Mouse (Mus musculus): ENCODE measurements around the gene Fcgrt. TPM values are rescaled to one million over a fixed set of nuclear protein-coding genes. Genes with fewer than 3 reads are reported as not detected.

Fcgrt gene
- polyA plus RNA-seq, 1 experiment from 2014 or later, result 16.1 TPM

MicroRNAs encoded within 50 kb of the gene (microRNA counts, 519-probe panel; counts per million panel counts)
- not detected for microRNA mmu-miR-150

Small RNA genes within 50 kb of the gene (microRNA-seq; reads per million reads assigned to microRNA genes)
- gene Mir150, result 33.6 reads per million, percentile 42 among the genes with 10 or more reads in this experiment
- gene Mir5121, result 36.8 reads per million, percentile 43 among the genes with 10 or more reads in this experiment

Other genes starting within 250 kb of the Fcgrt start
- 26.1 and 28.6 TPM in 2 replicates for gene Pnkp, start 246.7 kb downstream of the Fcgrt start, polyA plus RNA-seq (2014; fragmentation: Nextera tagmentation; extraction: Ambion mirVana)
- gene Ptov1, start 234.1 kb downstream of the Fcgrt start, polyA plus RNA-seq (2014; fragmentation: Nextera tagmentation; extraction: Ambion mirVana), result 316 and 350 TPM in 2 replicates
- gene Med25, start 211.1 kb downstream of the Fcgrt start, polyA plus RNA-seq (2014; fragmentation: Nextera tagmentation; extraction: Ambion mirVana), result 69.5 and 75.4 TPM in 2 replicates
- 18.8 and 23.1 TPM in 2 replicates for gene Fuz, start 207.8 kb downstream of the Fcgrt start, polyA plus RNA-seq (2014; fragmentation: Nextera tagmentation; extraction: Ambion mirVana)
- gene Ap2a1, start 174.4 kb downstream of the Fcgrt start, polyA plus RNA-seq (2014; fragmentation: Nextera tagmentation; extraction: Ambion mirVana), result 68.0 and 74.8 TPM in 2 replicates
- gene Tsks, start 160.6 kb downstream of the Fcgrt start, polyA plus RNA-seq (2014; fragmentation: Nextera tagmentation; extraction: Ambion mirVana), result 0.07 TPM in 1 of 2 replicates, not detected in the other
- gene Cpt1c, start 129.0 kb downstream of the Fcgrt start, polyA plus RNA-seq (2014; fragmentation: Nextera tagmentation; extraction: Ambion mirVana), result 20.8 and 21.8 TPM in 2 replicates
- 276 and 281 TPM in 2 replicates for gene Prmt1, start 117.3 kb downstream of the Fcgrt start, polyA plus RNA-seq (2014; fragmentation: Nextera tagmentation; extraction: Ambion mirVana)
- 55.6 and 65.9 TPM in 2 replicates for gene Irf3, start 106.2 kb downstream of the Fcgrt start, polyA plus RNA-seq (2014; fragmentation: Nextera tagmentation; extraction: Ambion mirVana)
- 56.0 and 62.2 TPM in 2 replicates for gene Bcl2l12, start 105.1 kb downstream of the Fcgrt start, polyA plus RNA-seq (2014; fragmentation: Nextera tagmentation; extraction: Ambion mirVana)
- 43.6 and 44.4 TPM in 2 replicates for gene Scaf1, start 87.5 kb downstream of the Fcgrt start, polyA plus RNA-seq (2014; fragmentation: Nextera tagmentation; extraction: Ambion mirVana)
- 18.6 and 22.2 TPM in 2 replicates for gene Rras, start 85.9 kb downstream of the Fcgrt start, polyA plus RNA-seq (2014; fragmentation: Nextera tagmentation; extraction: Ambion mirVana)
- 9.6 and 12.2 TPM in 2 replicates for gene Prr12, start 51.0 kb downstream of the Fcgrt start, polyA plus RNA-seq (2014; fragmentation: Nextera tagmentation; extraction: Ambion mirVana)
- gene Nosip, start 41.4 kb downstream of the Fcgrt start, polyA plus RNA-seq (2014; fragmentation: Nextera tagmentation; extraction: Ambion mirVana), result 53.2 and 56.7 TPM in 2 replicates
- gene Prrg2, start 41.2 kb downstream of the Fcgrt start, polyA plus RNA-seq (2014; fragmentation: Nextera tagmentation; extraction: Ambion mirVana), result 12.7 and 13.5 TPM in 2 replicates
- gene Rcn3, start 11.6 kb downstream of the Fcgrt start, polyA plus RNA-seq (2014; fragmentation: Nextera tagmentation; extraction: Ambion mirVana), result 121 and 123 TPM in 2 replicates
- 1,376 and 1,392 TPM in 2 replicates for gene Rps11, start 20.6 kb upstream of the Fcgrt start, polyA plus RNA-seq (2014; fragmentation: Nextera tagmentation; extraction: Ambion mirVana)
- gene Rpl13a, start 24.9 kb upstream of the Fcgrt start, polyA plus RNA-seq (2014; fragmentation: Nextera tagmentation; extraction: Ambion mirVana), result 1,212 and 1,290 TPM in 2 replicates
- gene Gm45713, start 32.4 kb upstream of the Fcgrt start, polyA plus RNA-seq (2014; fragmentation: Nextera tagmentation; extraction: Ambion mirVana), result 0.17 and 0.60 TPM in 2 replicates
- 0.40 and 0.97 TPM in 2 replicates for gene Flt3l, start 32.6 kb upstream of the Fcgrt start, polyA plus RNA-seq (2014; fragmentation: Nextera tagmentation; extraction: Ambion mirVana)
- 104 and 105 TPM in 2 replicates for gene Pih1d1, start 50.5 kb upstream of the Fcgrt start, polyA plus RNA-seq (2014; fragmentation: Nextera tagmentation; extraction: Ambion mirVana)
- 22.0 and 25.7 TPM in 2 replicates for gene Aldh16a1, start 50.7 kb upstream of the Fcgrt start, polyA plus RNA-seq (2014; fragmentation: Nextera tagmentation; extraction: Ambion mirVana)
- 0.40 and 0.51 TPM in 2 replicates for gene Slc17a7, start 60.1 kb upstream of the Fcgrt start, polyA plus RNA-seq (2014; fragmentation: Nextera tagmentation; extraction: Ambion mirVana)
- not detected in 2 replicates for gene Gfy, start 75.7 kb upstream of the Fcgrt start, polyA plus RNA-seq (2014; fragmentation: Nextera tagmentation; extraction: Ambion mirVana)
- gene Pth2, start 77.1 kb upstream of the Fcgrt start, polyA plus RNA-seq (2014; fragmentation: Nextera tagmentation; extraction: Ambion mirVana), result 0.53 and 0.63 TPM in 2 replicates
- gene Ccdc155, start 101.0 kb upstream of the Fcgrt start, polyA plus RNA-seq (2014; fragmentation: Nextera tagmentation; extraction: Ambion mirVana), result 0.52 and 0.86 TPM in 2 replicates
- 0.81 and 1.2 TPM in 2 replicates for gene Dkkl1, start 108.3 kb upstream of the Fcgrt start, polyA plus RNA-seq (2014; fragmentation: Nextera tagmentation; extraction: Ambion mirVana)
- 241 and 253 TPM in 2 replicates for gene Tead2, start 111.9 kb upstream of the Fcgrt start, polyA plus RNA-seq (2014; fragmentation: Nextera tagmentation; extraction: Ambion mirVana)
- 0.81 and 0.97 TPM in 2 replicates for gene Cd37, start 135.3 kb upstream of the Fcgrt start, polyA plus RNA-seq (2014; fragmentation: Nextera tagmentation; extraction: Ambion mirVana)
- not detected in 2 replicates for gene Slc6a16, start 137.2 kb upstream of the Fcgrt start, polyA plus RNA-seq (2014; fragmentation: Nextera tagmentation; extraction: Ambion mirVana)
- not detected in 2 replicates for gene Slc6a21, start 173.7 kb upstream of the Fcgrt start, polyA plus RNA-seq (2014; fragmentation: Nextera tagmentation; extraction: Ambion mirVana)
- gene Trpm4, start 229.9 kb upstream of the Fcgrt start, polyA plus RNA-seq (2014; fragmentation: Nextera tagmentation; extraction: Ambion mirVana), result 4.4 and 6.1 TPM in 2 replicates
- 0.11 and 0.19 TPM in 2 replicates for gene Hrc, start 231.4 kb upstream of the Fcgrt start, polyA plus RNA-seq (2014; fragmentation: Nextera tagmentation; extraction: Ambion mirVana)

Data from midbrain, embryonic 11.5 days (tissue).